Mouse (Mus musculus) forebrain, embryonic 14.5 days (tissue): Measurements from ENCODE around the gene Pigk. TPM values are rescaled to one million over a fixed set of nuclear protein-coding genes. Genes with fewer than 3 reads are reported as not detected.

Source experiments
- ATAC-seq: fragments of 200-750 bp; cut with Nextera tagmentation; 2 replicates; pipeline ENCODE4 v1.8.0; 2017; ENCODE audit warnings: mild to moderate bottlenecking, moderate library complexity
- DNase-seq: peaks from one replicate; pipeline ENCODE4 v3.0.0-alpha.2; 2015; ENCODE audit warnings: low spot score
- H3K27ac ChIP-seq: fragments of 300-500 bp; sonication (generic); 2 replicates; pipeline ENCODE4 v1.5.1; 2014; ENCODE audit warnings: low read depth, mild to moderate bottlenecking, control low read depth, low read length, moderate library complexity
- H3K27me3 ChIP-seq: fragments of 300-500 bp; sonication (generic); replicated peaks from 2 replicates; pipeline ENCODE4 v1.6.1; 2014; ENCODE audit warnings: low read length, control low read depth, mixed read lengths; ENCODE audit not compliant: control insufficient read depth, insufficient read depth
- H3K36me3 ChIP-seq: fragments of 300-500 bp; sonication (generic); 2 replicates; pipeline ENCODE4 v1.6.1; 2014; ENCODE audit warnings: low read length, control low read depth; ENCODE audit not compliant: control insufficient read depth, insufficient read depth
- H3K4me1 ChIP-seq: fragments of 300-500 bp; sonication (generic); 2 replicates; pipeline ENCODE4 v1.6.1; 2014; ENCODE audit warnings: antibody characterized with exemption, low read length, control low read depth; ENCODE audit not compliant: control insufficient read depth, insufficient read depth
- H3K4me2 ChIP-seq: fragments of 300-500 bp; sonication (generic); 2 replicates; pipeline ENCODE4 v1.6.1; 2014; ENCODE audit warnings: mild to moderate bottlenecking, control low read depth, low read length
- H3K4me3 ChIP-seq: fragments of 300-500 bp; sonication (generic); 2 replicates; pipeline ENCODE4 v1.5.1; 2014; ENCODE audit warnings: low read depth, low read length, control low read depth
- H3K9ac ChIP-seq: fragments of 300-500 bp; sonication (generic); 2 replicates; pipeline ENCODE4 v1.6.1; 2014; ENCODE audit warnings: mild to moderate bottlenecking, low read length, control low read depth, moderate library complexity
- H3K9me3 ChIP-seq: fragments of 300-500 bp; sonication (generic); replicated peaks from 2 replicates; pipeline ENCODE4 v1.6.1; 2016; ENCODE audit warnings: low read length, control low read depth, mixed read lengths; ENCODE audit not compliant: control insufficient read depth
- whole genome bisulfite sequencing: fragments of 180-500 bp; shearing (Covaris S2); extraction: QIAGEN DNeasy Blood & Tissue Kit; methylation state at CpG from one replicate; pipeline ENCODE4 v1.1.7; 2014; 5-methylcytosine and 5-hydroxymethylcytosine counted together
- polyA plus RNA-seq: library from polyadenylated mRNA; unstranded; fragments of >200 nt; fragmentation: Nextera tagmentation; extraction: Ambion mirVana; gene quantifications from 2 replicates; pipeline ENCODE4 v1.2.1, GENCODE M21; 2014

The Pigk gene
- polyA plus RNA-seq, 1 experiment from 2014 or later, result 34.0 TPM

GRCm38 (mm10) chr3:152735601-152736250, 21.8 kb downstream of the Pigk start:
- 32% methylated on average over 10 of the region's 10 CpGs for WGBS

GRCm38 (mm10) chr3:152744301-152744700, 30.4 kb downstream of the Pigk start:
- Histone ChIP-seq H3K27ac (no peak overlapping the region), H3K9me3 (no peaks in the 10 kb centered on the region), H3K36me3 (peaks cover 13% of the 10 kb centered on the region), H3K4me3 (no peak overlapping the region), H3K27me3 (no peaks in the 10 kb centered on the region), H3K4me2 (no peak overlapping the region), H3K9ac (no peak overlapping the region), H3K4me1 (no peaks in the 10 kb centered on the region)
- DNase-seq, result no peak
- WGBS, result 88% methylated on average over 12 of the region's 12 CpGs
- no peak for ATAC-seq

More at GRCm38 (mm10) chr3:152735601-152736250, 21.8 kb downstream of the Pigk start:
- Histone ChIP-seq H3K9me3 (no peaks in the 10 kb centered on the region), H3K9ac (no peak overlapping the region), H3K4me1 (no peaks in the 10 kb centered on the region), H3K4me2 (no peak overlapping the region), H3K27ac (no peak overlapping the region), H3K36me3 (no peaks in the 10 kb centered on the region), H3K27me3 (no peaks in the 10 kb centered on the region), H3K4me3 (no peak overlapping the region)
- no peak for DNase-seq
- no peak for ATAC-seq

- no peaks in the 10 kb centered on the region for H3K9me3 ChIP-seq
- no peak overlapping the region for H3K4me3 ChIP-seq
- H3K9ac ChIP-seq, result no peak overlapping the region
- H3K4me1 ChIP-seq, result no peaks in the 10 kb centered on the region
- DNase-seq, result no peak
- H3K27me3 ChIP-seq, result no peaks in the 10 kb centered on the region
- ATAC-seq, result no peak
- no peak overlapping the region for H3K27ac ChIP-seq
- H3K36me3 ChIP-seq, result peaks cover 13% of the 10 kb centered on the region
- H3K4me2 ChIP-seq, result no peak overlapping the region
- 90% methylated on average over 9 of the region's 9 CpGs for WGBS
These were observed 31.7 kb downstream of the Pigk start for GRCm38 (mm10) chr3:152745611-152746010.

DNA sequence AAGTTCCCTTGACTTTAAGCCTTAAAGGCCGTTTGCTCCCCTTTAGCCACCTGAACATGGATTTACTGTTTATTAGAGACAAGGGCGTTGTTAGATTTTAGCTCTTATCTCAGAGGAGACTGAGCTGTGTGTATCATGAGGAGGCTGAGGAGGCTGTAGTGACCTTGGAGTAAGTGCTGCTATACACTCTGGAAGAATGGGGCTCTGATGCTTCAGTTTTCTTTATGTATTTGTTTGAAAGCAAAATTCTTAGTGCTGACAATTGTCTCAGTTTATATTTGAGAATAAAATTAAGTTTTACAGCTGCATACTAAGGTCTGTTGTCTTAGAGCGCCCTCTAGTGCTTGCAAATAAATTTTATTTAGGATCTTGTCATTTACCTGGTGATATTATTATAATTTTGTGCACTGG, 35.6 kb downstream of the Pigk start:
- no peak overlapping the region for H3K4me3 ChIP-seq
- ATAC-seq, result no peak
- H3K27me3 ChIP-seq, result no peaks in the 10 kb centered on the region
- no peak overlapping the region for H3K4me2 ChIP-seq
- H3K27ac ChIP-seq, result no peak overlapping the region
- no peak overlapping the region for H3K9ac ChIP-seq
- peaks cover 3% of the 10 kb centered on the region; the same call in 1 of the 2 replicates for H3K36me3 ChIP-seq
- H3K4me1 ChIP-seq, result no peaks in the 10 kb centered on the region
- H3K9me3 ChIP-seq, result no peaks in the 10 kb centered on the region
- DNase-seq, result peak; percentile 84
- WGBS, result 37% methylated on average over 3 of the region's 3 CpGs

DNA sequence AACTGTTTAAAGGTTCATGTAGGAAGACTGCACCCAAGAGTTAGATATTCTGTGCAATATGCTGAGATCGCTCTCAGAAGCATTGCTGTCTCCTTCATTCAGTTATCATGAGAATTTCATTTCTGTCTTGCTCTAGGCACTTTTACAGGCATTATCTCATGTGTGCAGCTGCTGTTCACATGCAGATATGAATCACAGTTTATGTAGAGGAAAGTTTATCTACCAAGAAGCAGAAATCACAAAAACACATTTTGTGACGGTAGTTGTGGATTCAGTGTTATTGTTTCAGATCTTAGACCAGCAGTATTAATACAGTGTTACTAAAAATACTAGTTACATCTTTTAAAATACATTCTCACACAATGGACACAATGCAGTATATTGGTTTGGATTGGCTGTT, 36.0 kb downstream of the Pigk start:
- 79% methylated on average over 2 of the region's 2 CpGs for WGBS
- DNase-seq, result no peak

DNA sequence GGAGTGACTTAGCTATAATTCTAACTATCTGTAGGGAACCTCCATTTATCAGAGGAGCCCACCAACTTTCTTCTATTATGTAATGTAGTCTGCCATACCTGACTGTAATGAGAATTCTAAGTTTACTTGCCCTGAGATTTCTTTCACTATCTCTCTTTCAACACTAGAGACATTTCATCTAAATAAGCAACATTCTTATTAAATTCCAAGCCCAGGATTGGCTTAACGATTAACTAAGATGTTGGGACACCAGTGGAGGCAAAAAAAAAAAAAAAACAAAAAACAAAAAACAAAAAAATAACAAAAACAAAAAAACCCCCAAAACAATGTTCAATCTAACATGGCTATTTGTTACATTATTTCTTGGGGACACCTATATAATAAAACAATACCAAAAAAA, 39.0 kb downstream of the Pigk start:
- no peaks in the 10 kb centered on the region for H3K9me3 ChIP-seq
- no peak for ATAC-seq
- peaks cover 9% of the 10 kb centered on the region for H3K4me1 ChIP-seq
- H3K4me2 ChIP-seq, result no peak overlapping the region
- H3K9ac ChIP-seq, result no peak overlapping the region
- no peak for DNase-seq
- H3K36me3 ChIP-seq, result no peaks in the 10 kb centered on the region
- no peak overlapping the region for H3K4me3 ChIP-seq
- no peak overlapping the region for H3K27ac ChIP-seq
- 93% methylated on average over 1 of the region's 1 CpGs for WGBS
- H3K27me3 ChIP-seq, result no peaks in the 10 kb centered on the region

More for the DNA sequence above, 36.0 kb downstream of the Pigk start:
- Histone ChIP-seq H3K4me3 (no peak overlapping the region), H3K27me3 (no peaks in the 10 kb centered on the region), H3K4me2 (no peak overlapping the region), H3K4me1 (no peaks in the 10 kb centered on the region), H3K9ac (no peak overlapping the region), H3K9me3 (no peaks in the 10 kb centered on the region), H3K36me3 (peaks cover 3% of the 10 kb centered on the region; the same call in 1 of the 2 replicates), H3K27ac (no peak overlapping the region)
- ATAC-seq, result no peak

DNA sequence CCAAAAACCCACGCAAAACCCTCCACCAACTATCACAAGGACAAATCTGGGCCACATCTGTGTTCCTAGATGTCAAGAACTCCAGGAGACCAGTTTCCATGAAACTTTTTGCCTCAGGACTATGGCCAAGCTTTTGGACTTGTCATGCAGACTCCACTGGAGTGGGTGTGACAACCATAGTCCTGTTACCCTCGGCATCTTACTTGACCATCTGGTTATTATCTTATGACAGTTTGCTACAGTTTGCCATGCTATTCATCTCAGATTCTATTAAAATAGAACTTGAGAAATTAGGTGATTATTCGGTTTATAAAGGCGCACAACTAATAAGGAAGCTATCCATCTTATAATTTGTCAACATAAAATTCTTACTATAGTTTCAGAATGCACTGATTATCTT, 39.4 kb downstream of the Pigk start:
- Histone ChIP-seq H3K36me3 (no peaks in the 10 kb centered on the region), H3K27me3 (no peaks in the 10 kb centered on the region), H3K9ac (no peak overlapping the region), H3K4me2 (no peak overlapping the region), H3K9me3 (no peaks in the 10 kb centered on the region), H3K27ac (no peak overlapping the region), H3K4me3 (no peak overlapping the region), H3K4me1 (peaks cover 9% of the 10 kb centered on the region)
- 93% methylated on average over 4 of the region's 4 CpGs for WGBS
- DNase-seq (no peak), ATAC-seq (no peak)

- H3K27ac ChIP-seq, result peak overlapping the region; percentile 49; the same call in 1 of the 2 replicates
- H3K4me1 ChIP-seq, result peaks cover 14% of the 10 kb centered on the region
- ATAC-seq, result peak; percentile 54; the same call in 1 of the 2 replicates
- DNase-seq, result peak; percentile 62
- no peaks in the 10 kb centered on the region for H3K9me3 ChIP-seq
- H3K4me2 ChIP-seq, result no peak overlapping the region
- 70% methylated on average over 14 of the region's 14 CpGs for WGBS
- no peaks in the 10 kb centered on the region for H3K27me3 ChIP-seq
- H3K9ac ChIP-seq, result no peak overlapping the region
- no peaks in the 10 kb centered on the region for H3K36me3 ChIP-seq
- H3K4me3 ChIP-seq, result no peak overlapping the region
These were observed 40.2 kb downstream of the Pigk start for GRCm38 (mm10) chr3:152753920-152754764.

DNA sequence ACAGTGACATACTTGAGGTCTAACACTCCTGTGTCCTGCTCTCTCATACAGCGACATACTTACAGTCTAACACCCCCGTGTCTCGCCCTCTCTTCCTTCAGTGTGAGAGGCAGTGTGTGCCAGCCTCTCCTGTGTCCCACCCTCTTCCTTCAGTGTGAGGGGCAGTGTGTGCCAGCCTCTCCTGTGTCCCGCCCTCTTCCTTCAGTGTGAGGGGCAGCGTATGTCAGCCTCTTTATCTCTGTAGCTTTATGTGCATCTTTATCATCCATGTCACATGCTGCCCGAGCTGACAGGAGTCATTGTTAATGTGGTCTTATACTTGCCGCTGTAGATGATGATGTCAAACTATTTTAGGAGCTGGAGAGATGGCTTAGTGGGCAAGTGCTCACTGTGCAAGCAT, 41.6 kb downstream of the Pigk start:
- no peak for ATAC-seq
- WGBS, result 89% methylated on average over 7 of the region's 7 CpGs
- no peak overlapping the region for H3K27ac ChIP-seq
- peaks cover 14% of the 10 kb centered on the region for H3K4me1 ChIP-seq
- no peaks in the 10 kb centered on the region for H3K36me3 ChIP-seq
- H3K4me3 ChIP-seq, result no peak overlapping the region
- H3K27me3 ChIP-seq, result no peaks in the 10 kb centered on the region
- no peaks in the 10 kb centered on the region for H3K9me3 ChIP-seq
- H3K4me2 ChIP-seq, result no peak overlapping the region
- no peak for DNase-seq
- no peak overlapping the region for H3K9ac ChIP-seq
